Mouse (Mus musculus) midbrain, embryonic 16.5 days (tissue): ENCODE results near the gene Abca1. TPM values are rescaled to one million over a fixed set of nuclear protein-coding genes. Genes with fewer than 3 reads are reported as not detected.
A peak's percentile ranks its signal among the peaks of the same experiment; 100 is the strongest.

ENCODE experiments used
- ATAC-seq: fragments of 200-750 bp; cut with Nextera tagmentation; 2 replicates; pipeline ENCODE4 v1.8.0; 2017; ENCODE audit warnings: moderate TSS enrichment
- H3K27ac ChIP-seq: fragments of 300-500 bp; sonication (generic); 2 replicates; pipeline ENCODE4 v1.5.1; 2014; ENCODE audit warnings: mild to moderate bottlenecking, low read length, mixed read lengths
- H3K27me3 ChIP-seq: fragments of 300-500 bp; sonication (generic); 2 replicates; pipeline ENCODE4 v1.6.1; 2014; ENCODE audit warnings: low read depth, low read length, mixed read lengths; ENCODE audit not compliant: control insufficient read depth, insufficient read depth
- H3K36me3 ChIP-seq: fragments of 300-500 bp; sonication (generic); 2 replicates; pipeline ENCODE4 v1.6.1; 2014; ENCODE audit warnings: mild to moderate bottlenecking, low read length, moderate library complexity, mixed read lengths; ENCODE audit not compliant: control insufficient read depth, insufficient read depth
- H3K4me1 ChIP-seq: fragments of 300-500 bp; sonication (generic); 2 replicates; pipeline ENCODE4 v1.6.1; 2014; ENCODE audit warnings: mild to moderate bottlenecking, low read length, mixed read lengths; ENCODE audit not compliant: control insufficient read depth, insufficient read depth
- H3K4me2 ChIP-seq: fragments of 300-500 bp; sonication (generic); 2 replicates; pipeline ENCODE4 v1.6.1; 2014; ENCODE audit warnings: mild to moderate bottlenecking, low read length, mixed read lengths
- H3K4me3 ChIP-seq: fragments of 300-500 bp; sonication (generic); 2 replicates; pipeline ENCODE4 v1.5.1; 2014; ENCODE audit warnings: low read depth, mild to moderate bottlenecking, low read length, moderate library complexity, mixed read lengths
- H3K9ac ChIP-seq: fragments of 300-500 bp; sonication (generic); 2 replicates; pipeline ENCODE4 v1.6.1; 2014; ENCODE audit warnings: low read depth, low read length, mixed read lengths
- H3K9me3 ChIP-seq: fragments of 300-500 bp; sonication (generic); replicated peaks from 2 replicates; pipeline ENCODE4 v1.6.1; 2014; ENCODE audit warnings: mild to moderate bottlenecking, low read length, mixed read lengths; ENCODE audit not compliant: control insufficient read depth, poor library complexity, severe bottlenecking
- WGBS: fragments of 180-500 bp; shearing (Covaris S2); extraction: QIAGEN DNeasy Blood & Tissue Kit; methylation state at CpG from one replicate; pipeline ENCODE4 v1.1.7; 2014; 5-methylcytosine and 5-hydroxymethylcytosine counted together
- polyA plus RNA-seq: library from polyadenylated mRNA; unstranded; fragments of >200 nt; fragmentation: Nextera tagmentation; extraction: Ambion mirVana; gene quantifications from 2 replicates; pipeline ENCODE4 v1.2.1, GENCODE M21; 2015

Gene Abca1
- polyA plus RNA-seq, 1 experiment from 2014 or later, result 9.9 TPM

- Histone ChIP-seq H3K4me1 (no peaks in the 10 kb centered on the region), H3K9me3 (0 out of 2 replicates have a peak, but pooled peaks cover 2% of the 10 kb centered on the region), H3K9ac (no peak overlapping the region), H3K27me3 (no peaks in the 10 kb centered on the region), H3K27ac (no peak overlapping the region), H3K36me3 (no peaks in the 10 kb centered on the region), H3K4me3 (no peak overlapping the region), H3K4me2 (no peak overlapping the region)
- peak; percentile 78; the same call in 1 of the 2 replicates for ATAC-seq
- WGBS, result 45% methylated on average over 8 of the region's 8 CpGs
These were observed 129.3 kb downstream of the Abca1 start for GRCm38 (mm10) chr4:53030326-53030948.

GRCm38 (mm10) chr4:53027811-53028210 is 131.9 kb downstream of the Abca1 start:
- H3K4me2 ChIP-seq, result no peak overlapping the region
- no peak overlapping the region for H3K27ac ChIP-seq
- H3K9ac ChIP-seq, result no peak overlapping the region
- no peaks in the 10 kb centered on the region for H3K27me3 ChIP-seq
- WGBS, result 85% methylated on average over 3 of the region's 3 CpGs
- no peak for ATAC-seq
- H3K9me3 ChIP-seq, result 0 out of 2 replicates have a peak, but pooled peaks cover 2% of the 10 kb centered on the region
- H3K4me3 ChIP-seq, result no peak overlapping the region
- H3K36me3 ChIP-seq, result peaks cover 9% of the 10 kb centered on the region
- no peaks in the 10 kb centered on the region for H3K4me1 ChIP-seq

DNA sequence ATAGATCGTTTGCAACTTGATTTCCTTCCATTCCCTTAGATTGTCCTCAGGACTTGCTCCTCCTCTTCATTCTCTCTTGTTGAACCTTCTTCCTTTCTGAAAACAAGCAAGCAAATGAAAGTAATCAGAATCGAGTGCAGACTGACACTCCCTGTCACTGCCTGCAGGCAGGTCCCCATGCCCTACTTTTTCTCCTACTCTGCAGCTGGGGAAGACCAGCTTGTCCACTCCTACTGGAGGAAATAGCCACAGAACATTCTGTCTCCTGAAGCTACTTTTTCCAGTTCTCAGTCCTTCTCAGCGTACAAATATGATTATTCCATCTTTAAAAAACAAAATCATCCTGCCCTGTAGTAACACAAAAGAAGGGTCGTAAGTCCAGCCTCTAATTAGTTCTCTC is 135.3 kb downstream of the Abca1 start:
- ATAC-seq, result no peak
- Histone ChIP-seq H3K27ac (no peak overlapping the region), H3K9ac (no peak overlapping the region), H3K36me3 (peaks cover 22% of the 10 kb centered on the region), H3K4me3 (no peak overlapping the region), H3K9me3 (0 out of 2 replicates have a peak, but pooled peaks cover 2% of the 10 kb centered on the region), H3K27me3 (no peaks in the 10 kb centered on the region), H3K4me2 (no peak overlapping the region), H3K4me1 (no peaks in the 10 kb centered on the region)
- 88% methylated on average over 4 of the region's 4 CpGs for WGBS

- Histone ChIP-seq H3K27me3 (no peaks in the 10 kb centered on the region), H3K4me2 (no peak overlapping the region), H3K4me1 (no peaks in the 10 kb centered on the region), H3K9ac (no peak overlapping the region), H3K27ac (no peak overlapping the region), H3K9me3 (0 out of 2 replicates have a peak, but pooled peaks cover 2% of the 10 kb centered on the region), H3K4me3 (no peak overlapping the region), H3K36me3 (peaks cover 24% of the 10 kb centered on the region)
- WGBS, result 94% methylated on average over 14 of the region's 14 CpGs
- ATAC-seq, result no peak
These were observed 136.3 kb downstream of the Abca1 start for GRCm38 (mm10) chr4:53023189-53023925.

GRCm38 (mm10) chr4:53018392-53018791 is 141.3 kb downstream of the Abca1 start:
- Histone ChIP-seq H3K27me3 (no peaks in the 10 kb centered on the region), H3K36me3 (peaks cover 38% of the 10 kb centered on the region), H3K9ac (no peak overlapping the region), H3K4me3 (no peak overlapping the region), H3K4me2 (no peak overlapping the region), H3K4me1 (no peaks in the 10 kb centered on the region), H3K27ac (no peak overlapping the region), H3K9me3 (0 out of 2 replicates have a peak, but pooled peaks cover 4% of the 10 kb centered on the region)
- ATAC-seq, result no peak
- 100% methylated on average over 1 of the region's 1 CpGs for WGBS

DNA sequence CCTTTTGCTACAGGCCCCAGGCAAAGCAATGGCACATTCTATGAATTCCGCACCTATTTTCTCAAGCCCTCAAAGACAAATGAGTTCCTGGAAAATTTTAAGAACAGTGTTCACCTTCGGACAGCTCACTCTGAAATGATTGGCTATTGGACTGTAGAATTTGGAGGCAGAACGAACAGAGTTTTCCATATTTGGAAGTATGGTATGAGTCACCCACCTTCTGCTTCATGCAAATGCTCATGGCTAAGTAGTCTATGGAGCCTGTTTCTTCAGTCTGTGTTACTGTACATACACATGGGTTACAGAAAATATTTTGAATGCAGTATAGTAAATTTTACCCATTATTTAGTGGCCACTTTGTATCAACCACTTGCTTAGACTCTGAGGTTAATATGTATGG is 144.7 kb downstream of the Abca1 start:
- ATAC-seq, result no peak
- Histone ChIP-seq H3K36me3 (peaks cover 23% of the 10 kb centered on the region), H3K4me1 (peaks cover 7% of the 10 kb centered on the region; the same call in 1 of the 2 replicates), H3K4me2 (no peak overlapping the region), H3K9ac (no peak overlapping the region), H3K4me3 (no peak overlapping the region), H3K27me3 (no peaks in the 10 kb centered on the region), H3K27ac (no peak overlapping the region), H3K9me3 (0 out of 2 replicates have a peak, but pooled peaks cover 4% of the 10 kb centered on the region)
- 98% methylated on average over 3 of the region's 3 CpGs for WGBS

- 97% methylated on average over 7 of the region's 7 CpGs for WGBS
- Histone ChIP-seq H3K4me2 (no peak overlapping the region), H3K27ac (no peak overlapping the region), H3K9ac (no peak overlapping the region), H3K36me3 (peaks cover 21% of the 10 kb centered on the region), H3K9me3 (0 out of 2 replicates have a peak, but pooled peaks cover 4% of the 10 kb centered on the region), H3K27me3 (no peaks in the 10 kb centered on the region), H3K4me3 (no peak overlapping the region), H3K4me1 (peaks cover 7% of the 10 kb centered on the region; the same call in 1 of the 2 replicates)
- ATAC-seq, result no peak
These were observed 145.3 kb downstream of the Abca1 start for GRCm38 (mm10) chr4:53014421-53014820.

- ATAC-seq, result peak; percentile 94
- Histone ChIP-seq H3K27ac (peak within 1 kb of the TSS; percentile 93), H3K4me3 (peak within 1 kb of the TSS; percentile 69), H3K9ac (peak within 1 kb of the TSS; percentile 85), H3K4me2 (peak within 1 kb of the TSS; percentile 62), H3K9me3 (0 out of 2 replicates have a peak, but pooled peaks cover 2% of the 10 kb centered on the region), H3K4me1 (peaks cover 7% of the 10 kb centered on the region; the same call in 1 of the 2 replicates), H3K27me3 (no peaks in the 10 kb centered on the region), H3K36me3 (peaks cover 10% of the 10 kb centered on the region)
- under 1% methylated on average over 59 of the region's 63 CpGs for WGBS
These were observed 147.8 kb downstream of the Abca1 start, which contains the start of gene Nipsnap3b for GRCm38 (mm10) chr4:53011732-53012361. TSS of gene Nipsnap3b (plus strand) at chr4:53011880.
